Mouse (Mus musculus): Measurements from ENCODE around the gene Plekha6.
A peak's percentile ranks its signal among the peaks of the same experiment; 100 is the strongest.

Gene Plekha6

DNA sequence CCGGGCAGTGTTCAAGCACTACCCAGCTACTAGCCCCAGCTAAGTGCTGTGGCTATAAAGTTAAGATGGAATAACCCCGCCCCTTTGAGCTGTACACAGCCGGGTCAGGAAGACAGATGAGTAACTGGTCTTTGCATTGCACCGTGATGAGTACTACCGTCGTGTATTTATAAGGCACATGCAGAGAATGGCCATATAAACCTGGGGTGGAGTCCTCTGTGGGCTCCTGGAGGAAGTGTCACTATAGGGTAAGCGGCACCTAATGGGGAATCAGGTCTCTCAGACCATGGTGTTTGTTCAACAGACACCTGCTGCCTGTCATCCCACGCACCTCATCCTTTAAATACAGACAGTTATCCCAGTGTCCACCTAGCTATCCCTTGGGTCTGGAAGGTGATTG lies 1.0 kb upstream of the Plekha6 start:
- Histone ChIP-seq H3K36me3 (ENCODE audit: control insufficient read depth, insufficient read depth, low read length, poor library complexity, severe bottlenecking) (no peaks in the 10 kb centered on the region), H3K27me3 (ENCODE audit: control insufficient read depth, insufficient read depth, low read length, poor library complexity, severe bottlenecking) (no peaks in the 10 kb centered on the region)
- DNase-seq (ENCODE audit: low read depth, low spot score) = no peak

- H3K27me3 ChIP-seq (ENCODE audit: control insufficient read depth, insufficient read depth, low read length, poor library complexity, severe bottlenecking) = no peaks in the 10 kb centered on the region
- no peaks in the 10 kb centered on the region for H3K36me3 ChIP-seq (ENCODE audit: control insufficient read depth, insufficient read depth, low read length, poor library complexity, severe bottlenecking)
- no peak for DNase-seq (ENCODE audit: low read depth, low spot score)
Observed at GRCm38 (mm10) chr1:133164591-133165011, 591 bp downstream of the Plekha6 start.

- no peaks in the 10 kb centered on the region for H3K27me3 ChIP-seq (ENCODE audit: control insufficient read depth, insufficient read depth, low read length, poor library complexity, severe bottlenecking)
- no peaks in the 10 kb centered on the region for H3K36me3 ChIP-seq (ENCODE audit: control insufficient read depth, insufficient read depth, low read length, poor library complexity, severe bottlenecking)
- peak; percentile 38 for DNase-seq (ENCODE audit: low read depth, low spot score)
Observed at GRCm38 (mm10) chr1:133165111-133165510, 1.1 kb downstream of the Plekha6 start.

DNA sequence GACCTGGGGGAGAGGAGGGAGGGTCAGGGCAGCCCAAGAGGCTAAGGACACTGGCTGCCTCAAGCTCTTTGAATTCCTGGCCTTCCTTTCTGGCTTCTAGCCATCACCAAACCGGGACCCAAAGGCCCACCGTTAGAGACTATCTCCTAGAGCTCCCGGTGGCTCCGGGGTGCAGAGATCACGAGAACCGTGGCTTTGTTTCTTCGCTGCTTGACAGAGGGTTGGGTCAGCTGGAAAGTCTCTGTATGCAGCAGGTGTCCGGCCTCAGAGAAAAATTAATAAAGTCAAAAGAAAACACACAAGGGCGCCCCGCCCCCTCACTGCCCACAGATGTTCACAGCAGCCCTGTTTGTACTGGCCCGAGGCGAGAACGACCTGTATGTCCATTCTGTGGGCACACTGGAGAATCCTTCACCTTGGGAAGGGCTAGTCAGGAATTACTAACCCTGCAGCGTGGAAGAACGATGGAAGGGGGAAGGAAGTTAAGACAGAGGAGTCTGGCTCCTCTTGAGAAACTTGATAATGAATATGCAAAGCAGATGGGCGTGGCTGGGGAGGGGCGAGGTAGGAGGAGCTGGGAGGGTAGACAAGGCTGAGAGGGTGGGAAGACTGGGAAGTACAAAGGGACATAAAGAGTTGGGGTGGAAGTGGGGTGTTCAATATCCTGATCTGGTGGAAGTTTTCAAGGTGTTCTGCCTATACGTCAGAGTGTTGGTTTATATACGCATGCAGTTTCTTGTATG lies 4.5 kb downstream of the Plekha6 start:
- Histone ChIP-seq H3K36me3 (ENCODE audit: control insufficient read depth, insufficient read depth, low read length, poor library complexity, severe bottlenecking) (no peaks in the 10 kb centered on the region), H3K27me3 (ENCODE audit: control insufficient read depth, insufficient read depth, low read length, poor library complexity, severe bottlenecking) (no peaks in the 10 kb centered on the region)
- DNase-seq (ENCODE audit: low read depth, low spot score) = no peak

DNA sequence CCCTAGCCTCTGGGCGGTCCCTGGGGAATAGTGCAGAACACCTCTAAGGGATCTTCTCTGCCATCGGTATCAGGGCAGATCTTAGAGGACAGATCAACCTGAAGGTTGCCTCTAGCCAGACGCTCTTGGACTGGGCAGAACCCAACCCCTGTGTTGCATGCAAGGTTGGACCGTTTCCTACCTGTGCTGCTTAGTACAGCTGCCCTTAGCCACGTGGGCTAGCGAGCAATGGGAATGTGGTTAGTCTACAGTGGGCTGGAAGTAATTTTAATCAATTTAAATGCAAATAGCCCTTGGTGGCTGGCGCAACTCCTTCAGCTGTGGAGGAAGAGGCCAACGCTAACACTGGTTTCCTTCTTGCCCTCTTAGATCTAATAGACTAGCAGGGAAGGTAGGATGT lies 6.2 kb downstream of the Plekha6 start:
- no peaks in the 10 kb centered on the region for H3K27me3 ChIP-seq (ENCODE audit: control insufficient read depth, insufficient read depth, low read length, poor library complexity, severe bottlenecking)
- no peak for DNase-seq (ENCODE audit: low read depth, low spot score)
- H3K36me3 ChIP-seq (ENCODE audit: control insufficient read depth, insufficient read depth, low read length, poor library complexity, severe bottlenecking) = no peaks in the 10 kb centered on the region

DNA sequence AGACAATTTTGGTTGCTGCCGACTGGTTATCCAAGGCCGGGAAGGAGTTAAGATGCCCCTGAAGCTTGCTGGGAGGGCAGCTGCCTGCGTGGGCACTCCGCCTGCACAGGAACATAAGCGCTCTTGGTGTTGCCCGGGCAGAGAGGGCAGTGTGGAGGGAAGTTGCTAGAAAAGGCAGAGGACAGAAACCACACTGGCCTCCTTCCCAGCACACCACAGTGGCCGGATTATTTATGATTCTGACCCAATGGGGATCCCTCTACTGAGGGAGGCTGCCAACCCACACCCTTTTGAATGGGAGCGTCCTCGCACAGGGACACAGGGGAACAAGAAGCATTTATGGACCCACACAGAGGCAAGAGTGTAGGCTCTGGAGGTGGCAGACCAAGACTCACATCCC lies 7.3 kb downstream of the Plekha6 start:
- DNase-seq (ENCODE audit: low read depth, low spot score) = no peak

DNA sequence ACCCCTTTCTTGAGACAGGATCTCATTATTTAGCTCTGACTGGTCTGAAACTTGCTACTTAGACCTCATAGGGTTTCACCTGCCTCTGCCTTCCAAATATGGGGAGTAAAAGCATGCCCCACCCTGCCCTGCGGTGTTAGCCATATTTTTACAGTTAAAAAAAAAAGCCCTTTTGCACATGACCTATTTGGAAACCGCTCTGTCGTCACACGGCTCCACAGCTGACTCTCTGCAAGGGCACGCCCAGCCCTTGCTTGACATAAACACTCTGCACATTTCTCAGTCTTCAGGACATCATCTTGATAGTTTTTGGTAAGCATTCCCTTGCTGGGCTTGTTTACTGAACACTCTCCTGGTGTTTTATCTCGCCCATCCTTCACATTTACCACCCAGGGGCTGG lies 11.1 kb downstream of the Plekha6 start:
- H3K36me3 ChIP-seq (ENCODE audit: control insufficient read depth, insufficient read depth, low read length, poor library complexity, severe bottlenecking) = no peaks in the 10 kb centered on the region
- H3K27me3 ChIP-seq (ENCODE audit: control insufficient read depth, insufficient read depth, low read length, poor library complexity, severe bottlenecking) = no peaks in the 10 kb centered on the region
- no peak for DNase-seq (ENCODE audit: low read depth, low spot score)

More for the DNA sequence above, 7.3 kb downstream of the Plekha6 start:
- Histone ChIP-seq H3K36me3 (ENCODE audit: control insufficient read depth, insufficient read depth, low read length, poor library complexity, severe bottlenecking) (no peaks in the 10 kb centered on the region), H3K27me3 (ENCODE audit: control insufficient read depth, insufficient read depth, low read length, poor library complexity, severe bottlenecking) (no peaks in the 10 kb centered on the region)

DNA sequence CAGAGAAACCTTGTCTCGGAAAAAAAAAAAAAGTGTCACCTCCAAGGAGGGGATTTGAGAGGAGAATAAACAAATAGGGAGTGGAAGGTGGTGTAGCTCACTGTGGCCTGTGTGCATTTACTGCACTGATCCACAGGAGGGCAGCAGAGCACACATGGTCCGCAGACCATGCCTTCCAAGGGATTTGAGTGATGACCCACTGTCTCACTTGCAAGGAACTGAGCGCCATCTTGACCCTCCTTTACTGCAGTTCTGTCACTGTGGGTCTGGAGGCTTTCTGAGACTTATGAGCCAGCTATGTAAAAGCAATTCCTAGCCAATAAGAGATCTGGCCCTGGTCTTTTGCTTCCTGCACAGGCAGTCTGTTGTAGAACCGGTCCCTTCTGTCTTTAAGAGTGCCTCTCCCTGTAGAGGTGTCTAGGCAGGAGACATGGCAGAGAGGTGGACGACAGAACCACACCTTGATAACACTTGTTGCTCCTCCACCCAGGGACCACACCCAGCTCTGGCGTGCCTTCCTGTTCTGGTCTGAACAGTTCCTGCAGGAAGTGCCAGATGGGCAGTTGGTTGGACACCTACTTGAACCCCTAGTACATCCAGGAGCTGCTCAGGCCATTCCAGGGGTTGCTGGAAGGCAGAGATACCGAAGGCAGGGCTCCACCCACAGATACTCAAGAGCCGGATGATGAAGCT lies 13.6 kb downstream of the Plekha6 start:
- DNase-seq (ENCODE audit: low read depth, low spot score) = peak; percentile 76
- no peaks in the 10 kb centered on the region for H3K36me3 ChIP-seq (ENCODE audit: control insufficient read depth, insufficient read depth, low read length, poor library complexity, severe bottlenecking)
- no peaks in the 10 kb centered on the region for H3K27me3 ChIP-seq (ENCODE audit: control insufficient read depth, insufficient read depth, low read length, poor library complexity, severe bottlenecking)

DNA sequence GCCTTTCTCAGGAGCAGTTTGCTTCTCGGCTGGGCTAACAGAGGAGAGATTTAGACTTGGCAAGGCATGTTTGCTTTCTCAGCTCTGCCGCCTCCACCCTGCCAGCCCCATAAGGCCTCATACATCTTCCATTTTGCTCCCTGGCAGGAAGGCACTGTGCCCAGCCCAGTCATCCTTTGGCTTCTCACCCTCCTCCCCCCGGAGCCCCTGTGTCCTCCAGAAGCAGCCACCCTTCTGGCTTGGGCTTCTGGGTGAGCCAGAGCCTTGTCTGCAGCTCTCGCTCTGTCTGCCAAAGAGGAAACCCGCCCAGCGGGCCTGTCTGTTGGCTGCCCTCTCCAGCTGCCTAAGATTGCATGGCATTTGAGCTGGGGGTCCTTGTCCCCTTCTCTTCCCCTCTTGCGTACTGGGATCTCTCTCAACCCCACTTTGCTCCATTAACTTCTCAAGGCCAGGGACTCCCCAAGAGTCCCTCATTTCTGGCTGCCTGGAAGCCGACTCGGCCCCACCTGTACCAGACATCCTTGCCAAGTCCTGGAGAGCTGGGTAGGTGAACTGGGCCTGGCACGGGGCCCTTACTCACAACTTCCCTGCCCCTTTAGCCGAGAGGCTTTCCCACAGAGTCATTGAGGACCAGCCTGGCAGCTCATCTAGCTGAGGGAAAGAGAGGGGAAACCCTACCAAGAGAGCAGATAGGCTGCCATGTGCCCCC lies 14.9 kb downstream of the Plekha6 start:
- DNase-seq (ENCODE audit: low read depth, low spot score) = no peak
- Histone ChIP-seq H3K27me3 (ENCODE audit: control insufficient read depth, insufficient read depth, low read length, poor library complexity, severe bottlenecking) (no peaks in the 10 kb centered on the region), H3K36me3 (ENCODE audit: control insufficient read depth, insufficient read depth, low read length, poor library complexity, severe bottlenecking) (no peaks in the 10 kb centered on the region)

DNA sequence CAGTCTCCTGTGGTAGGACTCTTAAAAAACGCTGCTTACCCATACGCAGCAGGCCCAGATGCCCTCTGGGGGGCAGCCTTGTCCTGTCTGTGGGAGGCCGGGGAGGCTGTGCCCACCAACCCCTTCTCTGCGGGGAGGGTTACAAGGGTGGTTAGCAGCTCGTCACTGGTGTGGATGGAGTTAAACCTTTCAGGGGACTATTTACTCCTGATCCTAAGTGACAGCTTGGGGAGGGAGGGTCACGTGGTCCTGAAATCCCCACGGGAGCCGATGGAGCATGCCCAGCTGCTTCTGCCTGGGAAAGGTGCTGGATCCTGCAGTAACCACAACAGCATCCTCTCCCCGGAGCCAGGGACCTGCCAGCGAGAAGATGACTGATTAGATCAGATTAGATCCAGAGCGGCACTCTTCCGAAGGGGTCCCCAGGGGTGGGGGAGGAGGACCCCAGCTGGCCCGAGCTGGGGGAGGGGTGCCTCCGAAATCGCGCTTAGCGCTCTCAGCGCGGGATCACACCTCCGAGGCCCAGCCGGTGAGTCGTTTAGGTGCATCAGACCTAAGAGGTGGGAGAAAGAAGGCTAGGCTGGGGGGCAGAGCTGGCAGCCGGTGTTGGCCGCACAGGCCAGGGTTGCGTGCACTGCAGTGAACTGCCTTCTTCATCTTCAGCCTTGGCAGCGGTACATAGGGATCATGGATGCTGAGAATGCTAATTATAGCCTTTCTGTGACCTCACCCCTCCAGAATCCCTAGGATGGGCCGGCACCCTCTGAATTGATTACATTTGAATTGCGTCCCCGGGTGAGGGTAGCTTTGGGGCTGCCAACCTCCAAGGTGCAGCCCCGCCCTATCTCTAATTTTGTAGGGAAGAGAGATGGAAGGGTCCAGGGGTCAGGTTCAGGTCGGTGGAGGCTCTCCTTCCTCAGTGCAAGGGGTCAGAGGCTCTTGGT lies 17.3 kb downstream of the Plekha6 start:
- H3K36me3 ChIP-seq (ENCODE audit: control insufficient read depth, insufficient read depth, low read length, poor library complexity, severe bottlenecking) = no peaks in the 10 kb centered on the region
- DNase-seq (ENCODE audit: low read depth, low spot score) = peak; percentile 52
- H3K27me3 ChIP-seq (ENCODE audit: control insufficient read depth, insufficient read depth, low read length, poor library complexity, severe bottlenecking) = no peaks in the 10 kb centered on the region

- no peaks in the 10 kb centered on the region for H3K27me3 ChIP-seq (ENCODE audit: control insufficient read depth, insufficient read depth, low read length, poor library complexity, severe bottlenecking)
- no peaks in the 10 kb centered on the region for H3K36me3 ChIP-seq (ENCODE audit: control insufficient read depth, insufficient read depth, low read length, poor library complexity, severe bottlenecking)
- DNase-seq (ENCODE audit: low read depth, low spot score) = no peak
Observed at GRCm38 (mm10) chr1:133182016-133182705, 18.2 kb downstream of the Plekha6 start.

GRCm38 (mm10) chr1:133182706-133183095 lies 18.7 kb downstream of the Plekha6 start:
- no peak for DNase-seq (ENCODE audit: low read depth, low spot score)
- no peaks in the 10 kb centered on the region for H3K27me3 ChIP-seq (ENCODE audit: control insufficient read depth, insufficient read depth, low read length, poor library complexity, severe bottlenecking)

GRCm38 (mm10) chr1:133183141-133183925 lies 19.3 kb downstream of the Plekha6 start:
- no peak for DNase-seq (ENCODE audit: low read depth, low spot score)
- no peaks in the 10 kb centered on the region; the same call in 1 of the 2 replicates for H3K36me3 ChIP-seq (ENCODE audit: control insufficient read depth, insufficient read depth, low read length, poor library complexity, severe bottlenecking)
- no peaks in the 10 kb centered on the region for H3K27me3 ChIP-seq (ENCODE audit: control insufficient read depth, insufficient read depth, low read length, poor library complexity, severe bottlenecking)

More at GRCm38 (mm10) chr1:133182706-133183095, 18.7 kb downstream of the Plekha6 start:
- no peaks in the 10 kb centered on the region for H3K36me3 ChIP-seq (ENCODE audit: control insufficient read depth, insufficient read depth, low read length, poor library complexity, severe bottlenecking)
